Mouse (Mus musculus): ENCODE results near the gene Btn2a2.
A peak's percentile ranks its signal among the peaks of the same experiment; 100 is the strongest.
"Not testable (repeated sequence)": the region's sequence is repeated elsewhere in the genome, so short reads cannot be mapped to it uniquely, and the experiment has no call there.

The Btn2a2 gene

GRCm38 (mm10) chr13:23488400-23489322, at the start of gene Btn2a2:
Btn2a2 (minus strand) TSS chr13:23488857.
- peak; percentile 48 for DNase-seq (ENCODE audit: low read depth)

DNA sequence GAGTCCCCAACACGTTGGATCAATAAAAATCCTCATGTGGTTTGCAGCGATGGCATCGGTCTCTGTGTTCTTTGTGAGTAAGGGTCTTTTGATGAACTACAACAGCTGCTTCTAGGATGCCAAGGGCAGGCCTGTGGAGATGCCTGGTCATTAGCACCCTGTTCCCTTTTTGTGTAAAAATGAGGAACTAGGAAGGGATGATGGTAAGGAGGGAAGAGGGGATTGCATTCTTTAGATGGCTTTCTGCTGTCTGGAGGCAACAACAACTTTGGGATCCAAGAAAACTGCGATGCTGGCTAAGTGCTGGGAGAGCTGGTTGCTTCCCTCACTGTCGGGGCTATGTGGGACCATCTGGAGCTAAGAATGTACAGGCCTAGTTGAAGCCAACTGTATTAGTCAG, 49.6 kb upstream of the Btn2a2 start:
- DNase-seq (ENCODE audit: low read depth): no peak

GRCm38 (mm10) chr13:23537006-23537710, 48.5 kb upstream of the Btn2a2 start:
- no peak for DNase-seq (ENCODE audit: low read depth)

DNA sequence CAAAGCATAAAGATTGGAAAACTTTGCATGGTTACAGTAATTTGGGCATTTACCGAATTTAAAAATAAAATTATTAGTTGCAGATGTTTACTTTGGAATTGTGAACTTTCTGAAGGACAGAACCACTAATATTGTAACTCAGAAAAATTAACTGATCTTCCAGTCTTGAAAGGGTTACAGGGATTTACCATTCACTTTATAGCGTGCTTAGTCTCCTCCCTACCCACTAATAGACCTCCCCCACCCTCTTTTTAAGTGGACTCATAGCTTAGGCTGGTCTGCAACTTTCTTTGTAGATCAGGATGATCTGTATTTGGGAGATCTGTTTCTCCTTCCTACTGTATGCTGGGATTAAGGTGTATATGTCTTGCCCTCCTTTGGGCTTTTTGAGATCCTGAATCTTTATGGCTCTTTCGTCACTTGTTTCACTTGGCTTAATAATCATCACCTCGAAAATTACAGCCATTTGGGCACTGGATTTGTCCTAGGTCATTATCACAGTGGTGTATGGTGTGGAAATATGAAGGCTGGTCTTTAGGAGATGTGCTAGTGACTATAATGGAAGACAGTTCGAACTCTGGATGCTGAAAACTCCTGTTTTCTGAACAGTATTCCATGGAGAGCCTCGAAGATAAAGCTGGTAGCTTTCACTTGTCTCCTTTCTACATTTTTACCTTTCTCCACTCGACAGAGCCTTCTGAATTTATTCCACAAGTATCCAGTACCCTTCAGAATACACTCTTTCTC, 47.6 kb upstream of the Btn2a2 start:
- DNase-seq (ENCODE audit: low read depth): no peak

- DNase-seq (ENCODE audit: low read depth): peak; percentile 85
These were observed 46.7 kb upstream of the Btn2a2 start, which contains the start of gene Hist1h3g for GRCm38 (mm10) chr13:23535137-23536075. Hist1h3g (plus strand) TSS chr13:23535422.

DNA sequence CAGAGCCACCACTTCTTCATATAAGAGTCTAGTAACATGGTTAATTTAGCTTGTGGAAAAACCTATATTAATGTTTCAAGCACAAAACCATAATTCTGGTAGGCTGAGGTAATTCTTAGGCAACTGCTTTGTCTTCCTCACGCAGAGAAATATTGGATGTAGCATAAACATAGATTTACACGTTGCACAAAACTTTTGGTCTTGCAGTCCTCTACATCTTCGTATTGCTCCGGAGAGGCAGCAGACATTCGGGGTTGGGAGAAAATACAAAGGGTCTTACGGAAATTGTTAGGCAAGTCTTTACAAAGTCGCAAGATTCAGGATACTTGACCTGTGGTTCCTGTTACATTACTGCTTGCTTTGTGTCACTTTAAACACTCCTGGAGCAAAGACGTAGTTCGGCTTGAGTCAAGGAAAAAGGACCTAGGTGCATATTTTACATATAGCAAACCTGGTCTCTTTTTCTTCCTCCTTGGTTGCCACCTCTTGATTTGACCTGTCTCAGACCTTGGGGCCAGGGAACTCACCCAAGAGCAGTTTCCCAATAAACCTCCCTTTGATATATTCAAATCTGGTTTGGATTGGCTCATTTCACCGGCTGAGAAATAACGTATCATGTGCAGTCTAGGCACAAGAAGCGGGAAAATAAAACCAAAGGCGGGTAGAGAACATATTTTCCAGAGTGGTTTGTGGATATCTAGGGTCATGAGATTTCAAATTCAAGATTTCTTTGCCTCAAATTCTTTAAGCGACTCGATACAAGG, 45.9 kb upstream of the Btn2a2 start:
- no peak for DNase-seq (ENCODE audit: low read depth)

- not testable (repeated sequence) for DNase-seq (ENCODE audit: low read depth)
These were observed 45.1 kb upstream of the Btn2a2 start, which contains the start of gene Hist1h2af for GRCm38 (mm10) chr13:23533560-23534367. Hist1h2af (plus strand) TSS chr13:23533906.

DNA sequence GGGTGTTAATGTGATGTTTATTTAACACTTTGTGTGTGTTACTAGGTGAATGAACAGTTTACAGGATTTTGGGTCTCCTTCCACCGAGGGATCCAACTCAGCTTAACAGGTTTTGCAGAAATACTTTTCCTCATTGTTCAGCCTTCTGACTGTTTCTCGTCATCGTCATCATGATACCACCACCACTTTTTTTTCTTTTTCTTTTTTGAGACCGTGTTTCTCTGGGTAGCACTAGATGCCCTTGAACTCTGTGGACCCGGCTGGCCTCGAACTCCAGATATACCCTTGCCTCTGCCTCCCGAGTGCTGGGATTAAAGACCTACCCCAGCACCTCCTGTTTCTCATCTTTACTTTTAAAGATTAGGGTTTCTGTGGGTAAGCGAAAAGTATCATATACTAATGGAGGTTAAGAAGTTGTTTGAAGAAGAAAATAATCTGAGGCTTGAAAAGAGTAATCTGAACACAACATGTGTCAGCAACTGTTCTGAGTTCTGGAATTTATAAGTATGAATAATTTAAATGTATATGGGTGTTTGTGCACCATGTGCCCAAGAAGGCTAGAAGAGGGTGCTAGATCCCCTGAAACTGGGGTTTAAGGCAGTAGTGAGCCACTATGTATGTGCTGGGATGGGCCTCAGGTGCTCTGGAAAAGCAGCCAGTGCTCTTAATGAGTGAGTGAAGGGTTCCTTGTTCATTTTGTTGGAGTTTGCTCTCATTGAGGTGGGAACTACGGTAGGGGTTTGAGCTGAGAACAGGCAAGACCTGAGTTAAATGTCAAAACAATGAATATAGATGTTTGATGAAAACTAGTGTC, 43.8 kb upstream of the Btn2a2 start:
- DNase-seq (ENCODE audit: low read depth): no peak

DNA sequence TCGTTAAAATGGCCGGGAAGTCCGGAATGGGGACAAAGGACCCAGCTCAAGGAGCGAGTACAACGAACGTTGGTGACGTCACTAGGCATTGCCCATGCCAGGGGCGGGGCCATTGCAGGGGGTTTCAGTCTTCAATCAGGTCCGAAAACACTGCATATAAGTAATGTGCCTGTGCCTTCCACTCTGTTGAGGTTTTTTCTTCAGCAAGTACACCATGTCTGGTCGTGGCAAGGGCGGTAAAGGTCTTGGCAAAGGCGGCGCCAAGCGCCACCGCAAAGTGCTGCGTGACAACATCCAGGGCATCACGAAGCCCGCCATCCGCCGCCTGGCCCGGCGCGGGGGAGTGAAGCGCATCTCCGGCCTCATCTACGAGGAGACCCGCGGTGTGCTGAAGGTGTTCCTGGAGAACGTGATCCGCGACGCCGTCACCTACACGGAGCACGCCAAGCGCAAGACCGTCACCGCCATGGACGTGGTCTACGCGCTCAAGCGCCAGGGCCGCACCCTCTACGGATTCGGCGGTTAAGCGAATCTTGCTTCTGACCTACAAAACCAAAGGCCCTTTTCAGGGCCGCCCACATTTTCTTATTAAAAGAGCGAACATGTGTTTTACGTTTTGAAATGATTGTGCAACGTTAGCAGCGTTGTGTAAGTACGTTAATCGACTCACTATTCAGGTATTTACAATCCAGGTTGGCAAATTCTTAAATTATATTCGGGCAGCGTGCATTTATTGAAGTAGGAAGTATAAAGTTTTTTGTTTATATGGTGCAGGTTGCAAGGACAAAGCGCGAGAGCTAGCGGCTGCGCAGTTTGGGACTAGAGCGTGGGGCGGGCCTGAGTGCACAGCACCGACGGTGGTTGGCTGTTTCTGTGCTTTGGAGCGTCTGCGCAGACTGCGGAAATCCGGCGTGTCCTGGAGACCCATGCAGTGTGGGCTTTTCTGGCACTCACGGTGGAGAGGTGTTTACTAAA, 42.5 kb upstream of the Btn2a2 start, which contains the start of gene Hist1h4h:
Gene Hist1h4h, plus strand, starts transcription at position 150 of the 975 bp plus-strand sequence.
- DNase-seq (ENCODE audit: low read depth): peak; percentile 91

DNA sequence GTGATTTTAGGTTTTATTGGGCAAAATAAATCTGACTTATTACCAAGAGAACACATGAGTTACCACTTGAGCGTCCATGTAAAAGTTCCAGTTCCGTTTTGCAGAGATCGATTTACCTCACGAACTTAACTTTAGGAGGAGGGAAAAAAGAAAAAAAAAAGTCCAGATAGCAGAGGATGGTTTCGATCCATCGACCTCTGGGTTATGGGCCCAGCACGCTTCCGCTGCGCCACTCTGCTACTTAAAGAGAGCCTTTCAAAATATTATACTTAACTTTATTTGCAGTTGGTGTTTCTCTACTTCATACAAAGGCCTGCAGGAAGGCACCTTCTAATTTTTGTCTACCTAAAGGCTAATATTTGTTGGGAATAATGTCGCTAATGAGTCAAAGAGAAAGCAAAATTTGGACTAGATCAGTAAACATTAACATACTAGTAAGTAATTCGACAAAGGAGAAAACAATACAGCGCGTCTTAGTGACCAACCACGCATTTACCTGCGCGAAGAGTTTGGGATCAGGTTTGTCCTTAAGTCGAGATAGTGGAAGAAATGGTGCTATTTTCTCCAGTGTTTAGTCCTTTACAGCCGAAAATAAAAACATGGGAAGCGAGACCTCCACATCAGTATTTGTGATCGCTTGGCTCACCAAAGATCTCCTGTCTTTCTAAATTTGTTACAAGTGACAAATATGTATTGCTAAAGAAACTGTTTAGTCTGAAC, 41.7 kb upstream of the Btn2a2 start:
- DNase-seq (ENCODE audit: low read depth): peak; percentile 59

DNA sequence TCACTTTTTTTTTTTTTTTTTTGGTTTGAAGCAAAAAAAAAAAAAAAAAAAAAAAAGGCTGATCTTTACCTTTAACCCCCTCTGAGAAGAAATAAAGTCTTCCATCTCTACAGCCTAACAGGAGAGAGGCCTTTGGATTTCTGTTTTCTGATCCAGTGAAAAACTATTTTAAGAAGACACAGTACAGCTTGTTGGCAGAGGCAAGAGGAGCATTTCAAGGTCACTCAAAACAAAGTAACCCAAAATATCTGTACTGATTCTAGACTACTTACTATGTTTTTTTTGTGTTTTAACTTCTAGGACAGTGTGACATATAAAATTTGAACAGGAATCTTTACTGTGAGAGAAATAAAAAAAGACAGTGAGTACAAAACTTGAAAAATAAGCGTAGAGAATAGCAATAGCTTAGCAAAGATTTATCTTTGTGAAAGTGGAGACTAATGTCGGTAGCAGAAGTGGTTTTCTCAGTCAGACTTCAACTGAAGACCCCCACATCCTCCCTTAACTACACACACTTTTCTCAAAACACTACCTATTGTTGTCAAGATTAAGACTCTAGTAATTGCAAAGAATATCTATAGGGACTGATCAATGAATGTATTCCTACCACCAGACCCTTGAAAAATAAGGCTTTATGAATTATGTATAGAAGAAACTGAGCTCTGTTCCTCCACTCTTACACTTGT, 41.0 kb upstream of the Btn2a2 start:
- no peak for DNase-seq (ENCODE audit: low read depth)

- DNase-seq (ENCODE audit: low read depth): no peak
These were observed 40.3 kb upstream of the Btn2a2 start for GRCm38 (mm10) chr13:23529005-23529404.

GRCm38 (mm10) chr13:23526312-23526711, 37.7 kb upstream of the Btn2a2 start:
- peak; percentile 79 for DNase-seq (ENCODE audit: low read depth)

DNA sequence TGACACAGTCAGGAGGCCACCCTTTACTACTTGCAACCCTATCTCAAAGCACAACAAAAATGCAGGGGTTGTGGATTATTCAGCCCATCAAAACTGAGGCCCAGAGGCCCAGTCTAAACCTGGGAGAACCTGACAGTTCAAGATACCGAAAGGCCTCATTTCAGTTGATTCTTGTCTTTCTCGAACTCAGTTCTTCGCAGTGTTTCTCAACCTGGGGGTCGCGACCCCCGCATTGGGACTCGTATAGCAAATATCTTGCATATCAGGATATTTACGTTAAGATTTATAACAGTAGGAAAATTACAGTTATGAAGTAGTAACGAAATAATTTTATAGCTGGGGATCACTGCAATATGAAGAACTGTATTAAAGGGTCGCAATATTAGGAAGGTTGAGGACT, 37.2 kb upstream of the Btn2a2 start:
- DNase-seq (ENCODE audit: low read depth): no peak

GRCm38 (mm10) chr13:23524654-23525053, 36.0 kb upstream of the Btn2a2 start:
- DNase-seq (ENCODE audit: low read depth): peak; percentile 67

- no peak for DNase-seq (ENCODE audit: low read depth)
These were observed 35.3 kb upstream of the Btn2a2 start for GRCm38 (mm10) chr13:23523976-23524375.

Measured in fibroblast of lung, adult 2 months (primary cell).